Mouse (Mus musculus) left cerebral cortex, postnatal 36 days (tissue): ENCODE results near the gene Lgalsl. TPM values are rescaled to one million over a fixed set of nuclear protein-coding genes. Genes with fewer than 3 reads are reported as not detected.

Experiments used
- DNase-seq, 2 experiments: peaks; one replicate each; pipeline ENCODE4 v3.0.0; 2021 to 2022; ENCODE audit warnings: low spot score in 2 of 2, mixed read lengths in 1 of 2
- intact Hi-C: fragments of 180-260 bp; cut with DNase I; formaldehyde crosslinking; loops from one replicate; pipeline ENCODE4 v1.15.1; 2025
- total RNA-seq, 2 experiments: library from RNA; stranded (reverse); gene quantifications; 2 replicates each; pipeline ENCODE4 v1.2.3; 2021

The Lgalsl gene
- total RNA-seq, 2 experiments from 2014 or later: 76.5 to 86.5 TPM

- peak in 1 of 2 experiments; percentile 15 for DNase-seq
- intact Hi-C loops: loop anchor here (10.0 kb wide), 1 partner anchor 265 kb away; the partner anchor contains the start of gene Peli1
Measured at GRCm38 (mm10) chr11:20829993-20830685, 717 bp downstream of the Lgalsl start.

- no peak for DNase-seq
- intact Hi-C loops: no loop called here
Measured at GRCm38 (mm10) chr11:20829056-20829686, 1.7 kb downstream of the Lgalsl start.

GRCm38 (mm10) chr11:20823961-20824360 is 6.9 kb downstream of the Lgalsl start:
- no peak for DNase-seq
- intact Hi-C loops: no loop called here

- no peak for DNase-seq
- intact Hi-C loops: no loop called here
Measured at GRCm38 (mm10) chr11:20823301-20823700, 7.6 kb downstream of the Lgalsl start.

GRCm38 (mm10) chr11:20821351-20821750 is 9.5 kb downstream of the Lgalsl start:
- intact Hi-C loops: no loop called here

GRCm38 (mm10) chr11:20813901-20814523 is 16.8 kb downstream of the Lgalsl start:
- no peak for DNase-seq
- intact Hi-C loops: no loop called here

More at GRCm38 (mm10) chr11:20821351-20821750, 9.5 kb downstream of the Lgalsl start:
- no peak for DNase-seq

GRCm38 (mm10) chr11:20812153-20812887 is 18.5 kb downstream of the Lgalsl start:
- no peak for DNase-seq
- intact Hi-C loops: no loop called here

- intact Hi-C loops: no loop called here
- DNase-seq: no peak
Measured at GRCm38 (mm10) chr11:20806659-20807058, 24.2 kb downstream of the Lgalsl start.

GRCm38 (mm10) chr11:20805604-20806249 is 25.1 kb downstream of the Lgalsl start:
- intact Hi-C loops: no loop called here
- DNase-seq: no peak

- intact Hi-C loops: no loop called here
Measured at GRCm38 (mm10) chr11:20804416-20804815, 26.4 kb downstream of the Lgalsl start.

GRCm38 (mm10) chr11:20800277-20801092 is 30.4 kb downstream of the Lgalsl start:
- intact Hi-C loops: no loop called here
- no peak for DNase-seq

More at GRCm38 (mm10) chr11:20804416-20804815, 26.4 kb downstream of the Lgalsl start:
- DNase-seq: no peak

- intact Hi-C loops: loop anchor here (10.0 kb wide), 1 partner anchor 657 kb away; no protein-coding TSS in a partner anchor
- DNase-seq: no peak
Measured at GRCm38 (mm10) chr11:20797841-20798240, 33.0 kb downstream of the Lgalsl start.

- intact Hi-C loops: loop anchor here (10.0 kb wide), 1 partner anchor 659 kb away; no protein-coding TSS in a partner anchor
- no peak for DNase-seq
Measured at GRCm38 (mm10) chr11:20795466-20795865, 35.4 kb downstream of the Lgalsl start.

- intact Hi-C loops: loop anchor here (1.0 to 10.0 kb wide), 3 partner anchors 119 to 660 kb away; no protein-coding TSS in a partner anchor
- no peak for DNase-seq
Measured at GRCm38 (mm10) chr11:20794913-20795254, 36.0 kb downstream of the Lgalsl start.

GRCm38 (mm10) chr11:20794196-20794912 is 36.5 kb downstream of the Lgalsl start:
- intact Hi-C loops: loop anchor here (1.0 to 10.0 kb wide), 3 partner anchors 120 to 660 kb away; no protein-coding TSS in a partner anchor
- DNase-seq: peak; percentile 70 to 83

GRCm38 (mm10) chr11:20793676-20794075 is 37.2 kb downstream of the Lgalsl start:
- no peak for DNase-seq
- intact Hi-C loops: loop anchor here (1.0 to 10.0 kb wide), 3 partner anchors 121 to 661 kb away; no protein-coding TSS in a partner anchor

GRCm38 (mm10) chr11:20792667-20793066 is 38.2 kb downstream of the Lgalsl start:
- intact Hi-C loops: loop anchor here (10.0 kb wide), 1 partner anchor 662 kb away; no protein-coding TSS in a partner anchor
- DNase-seq: no peak

- DNase-seq: no peak
- intact Hi-C loops: loop anchor here (10.0 kb wide), 1 partner anchor 663 kb away; no protein-coding TSS in a partner anchor
Measured at GRCm38 (mm10) chr11:20791334-20791733, 39.5 kb downstream of the Lgalsl start.
